Mouse (Mus musculus) urinary bladder, adult 2 months (tissue): Measurements from ENCODE around the gene Gm21903. TPM values are rescaled to one million over a fixed set of nuclear protein-coding genes. Genes with fewer than 3 reads are reported as not detected.
"Not testable (repeated sequence)": the region's sequence is repeated elsewhere in the genome, so short reads cannot be mapped to it uniquely, and the experiment has no call there.

Source experiments
- DNase-seq: peaks from one replicate; pipeline ENCODE4 v3.0.0; 2022; ENCODE audit warnings: low spot score
- polyA plus RNA-seq: library from polyadenylated mRNA; depleted of rRNA; stranded (reverse); fragments of >200 nt; gene quantifications from 2 replicates; pipeline ENCODE4 v1.2.3, GENCODE M21; 2012; rRNA removed

The Gm21903 gene
- not detected in 2 replicates for polyA plus RNA-seq

GRCm38 (mm10) chr17:39043241-39043640, at the start of gene Gm21903:
Gene Gm21903, minus strand, starts transcription at chr17:39043341.
- DNase-seq = no peak

GRCm38 (mm10) chr17:39076937-39077336, 33.8 kb upstream of the Gm21903 start, which contains the start of gene Esp23:
Gene Esp23, minus strand, starts transcription at chr17:39077037.
- no peak for DNase-seq

- DNase-seq = no peak
These were observed 20.5 kb upstream of the Gm21903 start for GRCm38 (mm10) chr17:39063641-39064040.

GRCm38 (mm10) chr17:39036395-39036794, 6.7 kb downstream of the Gm21903 start, which contains the start of gene Esp24:
Gene Esp24, plus strand, starts transcription at chr17:39036695.
- not testable (repeated sequence) for DNase-seq

- DNase-seq = no peak
These were observed 26.0 kb downstream of the Gm21903 start for GRCm38 (mm10) chr17:39017184-39017583.

- DNase-seq = no peak
These were observed 32.2 kb downstream of the Gm21903 start for GRCm38 (mm10) chr17:39010675-39011638.

- DNase-seq = no peak
These were observed 33.3 kb downstream of the Gm21903 start for GRCm38 (mm10) chr17:39009846-39010245.

Other genes with a start within 250 kb of the Gm21903 start
- gene Esp24, start 6.6 kb downstream of the Gm21903 start, polyA plus RNA-seq = not detected in 2 replicates
- not detected in 2 replicates for gene Esp23, start 33.7 kb upstream of the Gm21903 start, polyA plus RNA-seq
- gene Esp22, start 52.0 kb upstream of the Gm21903 start, polyA plus RNA-seq = not detected in 2 replicates